Mouse (Mus musculus) embryo, embryonic 9.5 days (tissue): ENCODE measurements around the gene Gm17654.
"Not testable (repeated sequence)": the region's sequence is repeated elsewhere in the genome, so short reads cannot be mapped to it uniquely, and the experiment has no call there.

Experiments used
- DNase-seq: peaks from one replicate; pipeline ENCODE4 v3.0.0-alpha.2; 2017; ENCODE audit errors: extremely low spot score

Gene Gm17654

DNA sequence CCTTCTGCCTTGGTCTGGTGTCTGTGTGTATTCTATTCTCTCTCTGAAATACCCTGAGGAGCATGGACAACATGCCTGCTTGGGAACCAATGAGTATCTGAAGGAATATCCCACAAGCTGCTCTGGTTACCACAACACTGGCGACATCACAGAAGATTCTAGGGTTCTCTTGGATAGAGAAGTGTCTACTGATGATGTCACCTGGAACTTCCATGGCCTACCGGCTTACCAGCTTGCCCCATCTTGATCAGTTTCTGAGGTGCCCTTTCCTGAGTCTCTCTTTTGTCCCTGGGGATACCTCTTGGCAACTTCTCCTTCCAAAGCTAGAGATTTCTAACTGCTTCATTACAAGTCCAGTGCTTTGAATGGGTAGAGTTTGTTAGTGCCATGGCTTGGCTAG is at the start of gene Gm17654:
TSS of gene Gm17654 (minus strand) at position 101 of the 400 bp plus-strand sequence.
- not testable (repeated sequence) for DNase-seq

DNA sequence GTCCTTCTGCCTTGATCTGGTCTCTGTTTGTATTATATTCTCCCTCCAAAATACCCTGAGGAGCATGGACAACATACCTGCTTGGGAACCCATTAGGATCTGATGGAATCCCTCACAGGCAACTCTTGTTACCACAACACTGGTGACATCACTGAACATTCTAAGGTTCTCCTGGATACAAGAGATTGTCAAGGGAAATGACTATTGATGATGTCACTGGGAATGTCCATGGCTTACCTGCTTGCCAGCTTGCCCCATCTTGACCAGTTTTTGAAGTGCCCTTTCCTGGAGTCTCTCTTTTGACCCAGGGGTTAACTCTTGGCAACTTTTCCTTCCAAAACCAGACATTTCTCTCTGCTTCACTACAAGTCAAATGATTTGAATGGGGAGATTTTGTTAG is 29.0 kb upstream of the Gm17654 start, which contains the start of gene Gm10375:
TSS of gene Gm10375 (minus strand) at position 101 of the 400 bp plus-strand sequence.
- not testable (repeated sequence) for DNase-seq

DNA sequence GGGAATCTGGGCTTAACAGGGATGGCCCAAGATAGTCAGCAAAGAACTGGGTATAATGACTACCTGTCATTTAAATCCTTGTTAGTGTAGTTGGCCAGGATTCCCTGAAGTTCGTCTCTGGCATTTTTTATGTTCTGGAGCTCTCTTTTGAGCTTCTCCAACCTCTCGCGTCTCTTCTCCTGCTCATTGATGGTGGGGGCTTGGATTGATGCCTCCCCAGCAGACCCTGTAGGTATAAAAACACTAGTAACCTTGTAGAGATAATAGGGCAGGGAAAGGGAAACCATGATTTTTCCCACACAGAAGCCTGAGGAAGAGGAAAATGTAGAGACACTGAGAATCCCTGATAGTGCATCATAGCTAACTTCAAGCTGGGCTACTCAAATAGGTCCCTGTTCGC is 977 bp downstream of the Gm17654 start:
- DNase-seq, result not testable (repeated sequence)

DNA sequence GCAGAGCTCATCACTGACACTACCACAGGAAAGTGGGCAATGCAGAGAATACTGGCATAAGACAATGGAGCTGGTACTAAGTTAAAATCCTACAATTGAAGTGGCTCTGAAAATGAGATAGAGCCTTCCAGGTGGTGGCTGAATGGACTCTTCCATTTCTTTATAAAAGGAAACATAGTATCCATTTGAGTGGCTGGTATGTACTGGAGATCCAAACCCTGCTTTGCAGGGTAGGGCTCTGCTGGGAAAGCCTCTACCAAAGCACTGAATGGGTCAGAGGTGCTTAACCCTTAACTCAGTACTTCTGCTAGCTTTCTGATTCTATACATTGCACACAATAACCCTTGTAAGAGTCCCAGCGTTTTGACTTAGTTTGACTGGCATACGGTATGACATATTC is 26.7 kb downstream of the Gm17654 start:
- not testable (repeated sequence) for DNase-seq

DNA sequence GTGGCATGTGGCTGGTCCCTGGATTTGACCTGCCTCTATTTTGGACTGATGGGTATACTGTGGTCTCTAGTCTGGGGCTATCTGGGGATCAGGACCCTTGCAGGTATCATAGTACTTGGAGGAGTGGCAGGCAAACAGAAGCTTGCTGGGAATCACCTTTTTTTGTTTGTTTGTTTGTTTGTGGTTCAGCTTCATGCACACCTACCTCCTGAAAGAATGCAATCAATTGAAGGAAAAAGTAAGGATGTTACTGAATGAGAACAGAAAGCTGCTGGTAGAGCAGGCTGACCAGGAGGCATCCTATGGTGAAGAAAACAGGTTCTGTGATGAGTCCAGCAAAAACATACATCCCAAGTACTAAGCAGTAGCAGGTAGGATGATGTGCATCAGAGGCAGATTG is 32.7 kb downstream of the Gm17654 start:
- not testable (repeated sequence) for DNase-seq

DNA sequence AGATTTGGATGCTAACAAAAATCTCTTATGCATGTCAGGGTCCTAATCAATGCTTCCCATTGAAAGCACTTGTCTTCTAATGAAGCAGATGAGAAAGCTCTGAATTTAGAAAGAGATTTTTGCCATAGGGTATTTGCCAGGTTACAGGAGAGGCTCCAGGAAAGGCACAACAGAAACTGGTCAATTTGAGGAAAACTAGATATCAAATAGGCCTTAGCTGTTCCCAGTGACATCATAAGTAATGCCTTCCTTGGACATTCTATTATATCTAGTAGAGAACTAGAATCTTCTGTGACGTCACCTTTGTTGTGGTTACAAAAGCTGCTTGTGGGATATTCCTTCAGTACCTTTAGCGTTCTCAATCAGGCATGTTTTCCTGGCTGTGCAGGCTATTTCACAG is 35.7 kb downstream of the Gm17654 start, which contains the start of gene Gm5799:
TSS of gene Gm5799 (plus strand) at position 301 of the 400 bp plus-strand sequence.
- not testable (repeated sequence) for DNase-seq

DNA sequence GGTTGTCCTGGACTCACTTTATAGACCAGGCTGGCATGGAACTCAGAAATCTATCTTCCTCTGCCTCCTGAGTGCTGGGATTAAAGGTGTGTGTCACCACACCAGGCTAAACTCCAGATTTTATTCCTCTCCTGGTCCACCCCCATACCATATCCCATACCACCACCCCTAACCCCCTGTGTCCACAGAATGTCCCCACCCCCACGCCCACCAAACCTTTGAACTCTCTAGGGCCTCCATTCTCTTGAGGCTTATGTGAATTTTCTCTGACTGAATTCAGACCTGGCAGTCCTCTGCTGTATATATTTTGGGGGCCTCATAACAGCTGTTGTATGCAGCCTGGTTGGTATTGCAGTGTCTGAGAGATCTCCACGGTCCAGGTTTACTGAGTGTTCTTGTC is 40.8 kb downstream of the Gm17654 start:
- DNase-seq, result not testable (repeated sequence)

DNA sequence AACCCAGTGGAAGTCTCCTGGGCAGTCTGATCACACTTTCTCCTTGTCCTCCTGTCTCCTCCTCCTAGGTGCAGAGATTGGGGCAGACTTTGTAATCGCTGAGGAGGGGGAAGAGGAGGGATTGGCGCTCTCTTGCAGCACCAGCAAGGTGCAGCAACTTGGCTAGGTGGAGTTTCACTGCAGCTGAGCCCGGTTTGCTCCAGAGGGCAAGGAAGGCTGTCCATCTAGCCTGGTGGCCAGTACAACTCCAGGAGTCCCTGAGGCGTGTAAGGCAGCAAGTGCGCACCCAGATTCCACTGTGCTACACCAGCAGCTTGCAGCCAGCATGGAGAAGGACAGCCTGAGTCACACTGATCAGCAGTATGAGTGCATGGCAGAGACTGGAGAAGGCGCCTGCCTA is 46.6 kb downstream of the Gm17654 start:
- DNase-seq, result peak; percentile 10

DNA sequence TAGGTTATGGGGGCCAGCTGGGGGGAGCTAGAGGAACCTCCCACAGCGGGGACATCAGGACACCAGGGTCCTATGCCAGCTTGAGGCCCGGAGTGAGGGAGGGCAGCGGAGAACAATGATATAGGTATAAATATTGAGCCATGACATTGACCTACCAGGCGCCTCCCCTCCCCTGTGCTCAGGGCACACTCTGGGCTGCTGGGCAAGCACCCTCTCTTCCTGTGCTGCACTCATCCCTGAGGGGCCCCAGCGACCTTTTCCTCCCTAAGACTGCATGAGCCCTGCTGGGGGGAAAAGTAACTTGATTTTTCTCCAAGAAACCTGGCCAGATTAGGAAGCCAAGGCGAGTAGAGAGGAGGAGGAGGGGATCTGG is 46.9 kb downstream of the Gm17654 start:
- not testable (repeated sequence) for DNase-seq

DNA sequence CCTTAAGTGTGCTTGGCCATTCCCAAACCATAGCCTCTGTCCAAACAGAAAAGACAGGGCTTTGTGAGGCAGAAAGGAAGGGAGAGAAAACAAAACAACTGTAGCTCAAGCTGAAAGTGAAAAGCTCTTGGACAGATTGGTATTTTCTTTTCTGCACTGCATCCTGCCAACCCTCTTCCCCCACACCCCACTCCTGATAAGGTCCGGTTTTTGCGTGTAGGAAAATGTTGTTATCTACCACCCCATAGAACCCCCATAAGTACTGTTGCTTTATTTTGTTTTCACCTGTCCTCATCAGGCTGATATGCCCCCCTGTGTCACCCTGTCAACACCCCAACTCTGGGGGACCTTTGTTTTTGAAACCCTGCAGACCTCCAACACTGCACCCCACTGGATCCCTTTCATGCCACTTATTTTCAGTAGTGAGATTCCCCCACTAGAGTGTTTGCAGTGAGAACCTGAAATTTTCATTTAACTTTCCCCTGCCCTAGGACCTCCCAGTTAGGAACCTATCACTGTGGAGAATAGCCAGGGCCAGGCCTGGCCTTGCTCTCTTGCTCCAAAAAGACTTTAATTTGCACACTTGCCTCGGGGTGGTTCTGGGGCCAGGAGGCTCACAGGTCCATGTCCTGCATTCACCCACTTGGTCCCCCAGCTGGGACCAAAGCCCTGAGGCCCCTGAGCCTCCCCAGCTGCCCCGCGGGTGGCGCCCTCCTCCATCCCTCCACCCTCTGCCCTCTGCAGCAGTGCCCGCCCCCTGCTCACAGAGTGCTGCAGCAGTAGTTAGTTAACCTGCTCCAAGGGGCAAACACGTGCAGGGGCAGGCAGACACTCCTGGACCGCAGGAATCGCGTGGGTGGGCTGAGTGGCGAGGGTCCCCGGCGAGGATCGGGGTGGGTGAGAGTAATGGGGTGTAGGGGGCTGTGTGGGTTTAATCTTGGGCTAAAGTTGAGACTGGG is 47.6 kb downstream of the Gm17654 start:
- DNase-seq, result peak; percentile 44
